Mouse (Mus musculus) left cerebral cortex, adult 2 months (tissue): Measurements from ENCODE around the gene Epb41l4b. TPM values are rescaled to one million over a fixed set of nuclear protein-coding genes. Genes with fewer than 3 reads are reported as not detected.

ENCODE experiments used
- DNase-seq, 2 experiments: peaks; one replicate each; pipeline ENCODE4 v3.0.0; 2021 to 2022; ENCODE audit warnings: low spot score in 2 of 2, mixed read lengths in 1 of 2; ENCODE audit errors: extremely low spot score in 1 of 2
- H3K27ac ChIP-seq: fragments of 200-600 bp; 2 replicates; pipeline ENCODE4 v1.8.1; 2022
- H3K4me3 ChIP-seq: fragments of 200-600 bp; 2 replicates; pipeline ENCODE4 v1.8.1; 2022
- CTCF ChIP-seq: fragments of 200-600 bp; IDR thresholded peaks from 2 replicates; pipeline ENCODE4 v1.8.1; 2022; ENCODE audit warnings: antibody characterized with exemption, mild to moderate bottlenecking, moderate library complexity
- intact Hi-C: fragments of 180-260 bp; cut with DNase I; formaldehyde crosslinking; loops from one replicate; pipeline ENCODE4 v1.15.1; 2025
- total RNA-seq, 2 experiments: library from RNA; stranded (reverse); gene quantifications; 2 replicates each; pipeline ENCODE4 v1.2.3; 2021

The Epb41l4b gene
- total RNA-seq, 2 experiments from 2014 or later, result 37.7 to 42.8 TPM

GRCm38 (mm10) chr4:57016366-57017171 is 126.7 kb downstream of the Epb41l4b start:
- intact Hi-C loops, result loop anchor here (2.0 to 5.0 kb wide), 2 partner anchors 126 to 261 kb away; partner anchors contain the start of gene Epb41l4b
- no peak for TF ChIP-seq CTCF
- Histone ChIP-seq H3K4me3 (no peak overlapping the region), H3K27ac (no peak overlapping the region)
- DNase-seq, result no peak

GRCm38 (mm10) chr4:57015032-57015431 is 128.2 kb downstream of the Epb41l4b start:
- TF ChIP-seq CTCF, result no peak
- intact Hi-C loops, result loop anchor here (5.0 kb wide), 1 partner anchor 262 kb away; no protein-coding TSS in a partner anchor
- H3K4me3 ChIP-seq, result no peak overlapping the region
- H3K27ac ChIP-seq, result no peak overlapping the region
- no peak for DNase-seq

DNA sequence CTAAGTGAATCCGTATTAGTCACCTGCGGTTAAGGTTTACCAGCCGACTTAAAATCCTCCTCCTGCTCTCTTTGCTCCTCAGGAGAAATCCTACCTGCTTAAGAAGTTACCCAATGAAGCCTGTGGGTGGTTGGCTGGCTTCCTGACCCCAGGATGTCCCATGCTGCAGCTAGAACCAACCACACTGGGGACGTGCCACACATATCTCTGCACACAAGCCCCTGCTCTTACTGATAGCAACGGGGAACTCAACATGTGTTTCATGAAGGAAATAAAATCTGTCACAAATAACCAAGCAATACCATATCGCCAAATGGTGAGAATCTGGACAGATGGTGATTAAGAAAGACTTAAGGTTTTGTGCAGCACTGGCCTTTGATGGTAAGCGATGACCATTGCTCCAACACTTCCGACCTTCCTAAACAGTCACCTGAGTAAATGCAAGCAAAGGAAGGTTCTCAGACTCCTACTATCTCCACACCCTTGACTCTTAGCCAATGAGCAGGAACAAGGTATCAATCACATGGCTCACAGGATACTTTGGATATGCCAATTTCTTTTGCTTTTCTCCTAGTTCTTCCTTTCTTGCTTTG is 131.7 kb downstream of the Epb41l4b start:
- Histone ChIP-seq H3K27ac (no peak overlapping the region), H3K4me3 (no peak overlapping the region)
- intact Hi-C loops, result no loop called here
- DNase-seq, result no peak
- TF ChIP-seq CTCF, result no peak

GRCm38 (mm10) chr4:57010919-57011318 is 132.3 kb downstream of the Epb41l4b start:
- no peak for DNase-seq
- intact Hi-C loops, result no loop called here
- no peak overlapping the region for H3K27ac ChIP-seq
- no peak overlapping the region for H3K4me3 ChIP-seq
- no peak for TF ChIP-seq CTCF

DNA sequence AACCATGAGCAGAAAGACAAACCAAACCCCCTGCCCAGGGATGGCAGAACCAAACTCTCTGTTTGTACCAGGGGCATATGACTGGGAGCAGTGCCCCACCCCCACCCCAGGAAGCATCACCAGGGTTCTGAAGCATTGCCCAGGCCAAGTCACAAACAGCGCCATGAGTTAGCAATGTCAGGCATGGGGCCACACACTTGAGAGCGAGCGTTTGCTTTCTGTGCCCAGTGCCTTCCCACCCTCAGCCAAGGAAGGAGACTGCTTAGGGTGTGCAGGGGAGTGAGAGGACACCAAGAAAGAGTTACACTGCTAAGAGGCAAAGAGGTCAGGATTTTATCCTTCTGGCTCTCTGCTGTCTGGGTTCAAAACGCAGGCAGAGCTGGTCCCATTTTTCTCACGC is 132.8 kb downstream of the Epb41l4b start:
- TF ChIP-seq CTCF, result no peak
- intact Hi-C loops, result no loop called here

GRCm38 (mm10) chr4:57007717-57008116 is 135.5 kb downstream of the Epb41l4b start:
- no peak for DNase-seq
- Histone ChIP-seq H3K27ac (no peak overlapping the region), H3K4me3 (no peak overlapping the region)
- intact Hi-C loops, result no loop called here
- TF ChIP-seq CTCF, result no peak

More for the DNA sequence above, 132.8 kb downstream of the Epb41l4b start:
- no peak for DNase-seq
- Histone ChIP-seq H3K4me3 (no peak overlapping the region), H3K27ac (no peak overlapping the region)

- H3K4me3 ChIP-seq, result no peak overlapping the region
- no peak overlapping the region for H3K27ac ChIP-seq
- DNase-seq, result no peak
- no peak for TF ChIP-seq CTCF
- intact Hi-C loops, result no loop called here
Measured at GRCm38 (mm10) chr4:57005011-57005410, 138.2 kb downstream of the Epb41l4b start.

DNA sequence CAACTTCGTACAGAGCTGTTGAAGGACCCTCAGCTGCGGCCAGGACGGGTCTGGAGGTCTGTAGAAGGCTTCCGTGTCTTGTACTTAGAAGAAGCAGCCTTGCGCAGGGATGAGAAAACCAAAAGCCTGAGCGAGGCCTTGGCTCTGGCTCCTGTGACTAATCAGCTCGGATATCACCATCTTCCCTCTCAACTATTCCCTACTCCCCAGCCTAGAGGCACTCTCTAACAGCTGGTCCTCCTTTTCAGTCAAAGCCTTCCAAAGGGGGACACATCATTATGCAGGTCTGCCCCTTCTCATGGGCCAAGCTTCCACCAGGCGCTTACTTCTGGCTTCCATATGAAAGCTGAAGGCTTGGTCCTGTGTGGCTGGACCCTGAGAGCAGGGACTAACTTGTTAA is 139.4 kb downstream of the Epb41l4b start:
- DNase-seq, result no peak
- no peak for TF ChIP-seq CTCF
- intact Hi-C loops, result no loop called here
- no peak overlapping the region for H3K4me3 ChIP-seq
- no peak overlapping the region for H3K27ac ChIP-seq

DNA sequence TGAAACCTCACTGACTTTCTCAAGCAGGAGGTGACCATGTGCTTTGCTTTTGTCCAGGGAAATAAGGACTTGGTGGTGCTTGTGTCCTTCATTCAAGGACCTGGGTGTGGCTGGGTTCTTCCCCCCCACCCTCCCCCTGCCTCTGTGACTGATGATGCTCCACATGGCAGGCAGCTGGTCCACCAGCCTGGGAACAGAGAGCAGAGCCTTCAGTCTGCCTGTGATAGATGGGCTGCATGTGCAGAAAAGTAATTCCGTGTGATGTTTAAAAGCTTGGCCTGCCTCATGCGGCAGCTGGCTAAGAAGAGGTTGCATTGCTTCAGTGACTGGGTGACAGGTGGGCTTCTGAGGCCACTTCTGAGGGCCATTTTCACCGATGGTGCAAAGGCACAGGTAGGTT is 140.5 kb downstream of the Epb41l4b start:
- DNase-seq, result no peak
- TF ChIP-seq CTCF, result no peak
- Histone ChIP-seq H3K27ac (no peak overlapping the region), H3K4me3 (no peak overlapping the region)
- intact Hi-C loops, result no loop called here

GRCm38 (mm10) chr4:57001437-57001836 is 141.8 kb downstream of the Epb41l4b start:
- no peak for DNase-seq
- H3K4me3 ChIP-seq, result no peak overlapping the region
- H3K27ac ChIP-seq, result no peak overlapping the region
- no peak for TF ChIP-seq CTCF
- intact Hi-C loops, result no loop called here

GRCm38 (mm10) chr4:56993331-56993730 is 149.9 kb downstream of the Epb41l4b start:
- Histone ChIP-seq H3K4me3 (no peak overlapping the region), H3K27ac (no peak overlapping the region)
- intact Hi-C loops, result no loop called here
- DNase-seq, result no peak
- TF ChIP-seq CTCF, result no peak

- DNase-seq, result no peak
- no peak for TF ChIP-seq CTCF
- no peak overlapping the region; the same call in 1 of the 2 replicates for H3K27ac ChIP-seq
- no peak overlapping the region for H3K4me3 ChIP-seq
- intact Hi-C loops, result no loop called here
Measured at GRCm38 (mm10) chr4:56991951-56992350, 151.3 kb downstream of the Epb41l4b start.
